Mouse (Mus musculus): ENCODE data around the gene Ovca2. TPM values are rescaled to one million over a fixed set of nuclear protein-coding genes. Genes with fewer than 3 reads are reported as not detected.
A peak's percentile ranks its signal among the peaks of the same experiment; 100 is the strongest.

Ovca2 gene
- polyA plus RNA-seq, 1 experiment from 2014 or later = 19.4 TPM

GRCm38 (mm10) chr11:75136666-75137398, 41.8 kb downstream of the Ovca2 start:
- H3K4me1 ChIP-seq (replicated peaks) = peaks cover 80% of the 10 kb centered on the region
- no peak overlapping the region for H3K9ac ChIP-seq
- H3K36me3 ChIP-seq = no peaks in the 10 kb centered on the region
- no peak overlapping the region for H3K4me3 ChIP-seq
- peak overlapping the region; percentile 24; the same call in 1 of the 2 replicates for H3K27ac ChIP-seq (ENCODE audit: poor library complexity, severe bottlenecking)
- H3K27me3 ChIP-seq (replicated peaks) = no peaks in the 10 kb centered on the region
- no peak for ATAC-seq (ENCODE audit: insufficient number of reproducible peaks, low FRiP score)
- no peaks in the 10 kb centered on the region for H3K9me3 ChIP-seq (replicated peaks)
- WGBS = 35% methylated on average over 5 of the region's 5 CpGs
- no peak overlapping the region for H3K4me2 ChIP-seq

- ATAC-seq (ENCODE audit: insufficient number of reproducible peaks, low FRiP score) = no peak
- Histone ChIP-seq H3K4me1 (replicated peaks) (peaks cover 65% of the 10 kb centered on the region), H3K36me3 (no peaks in the 10 kb centered on the region), H3K4me2 (no peak overlapping the region), H3K9me3 (replicated peaks) (no peaks in the 10 kb centered on the region), H3K4me3 (no peak overlapping the region), H3K27me3 (replicated peaks) (no peaks in the 10 kb centered on the region), H3K9ac (no peak overlapping the region), H3K27ac (ENCODE audit: poor library complexity, severe bottlenecking) (no peak overlapping the region)
- WGBS = 88% methylated on average over 4 of the region's 4 CpGs
Observed at GRCm38 (mm10) chr11:75135358-75135757, 43.3 kb downstream of the Ovca2 start.

GRCm38 (mm10) chr11:75134485-75135068, 44.1 kb downstream of the Ovca2 start:
- ATAC-seq (ENCODE audit: insufficient number of reproducible peaks, low FRiP score) = no peak
- Histone ChIP-seq H3K27ac (ENCODE audit: poor library complexity, severe bottlenecking) (peak overlapping the region; percentile 69; the same call in 1 of the 2 replicates), H3K27me3 (replicated peaks) (no peaks in the 10 kb centered on the region), H3K4me2 (no peak overlapping the region), H3K4me3 (no peak overlapping the region), H3K9me3 (replicated peaks) (no peaks in the 10 kb centered on the region), H3K9ac (no peak overlapping the region), H3K4me1 (replicated peaks) (peaks cover 57% of the 10 kb centered on the region), H3K36me3 (no peaks in the 10 kb centered on the region)
- 55% methylated on average over 5 of the region's 5 CpGs for WGBS

GRCm38 (mm10) chr11:75133951-75134350, 44.7 kb downstream of the Ovca2 start:
- H3K9me3 ChIP-seq (replicated peaks) = no peaks in the 10 kb centered on the region
- no peak overlapping the region for H3K9ac ChIP-seq
- H3K4me2 ChIP-seq = no peak overlapping the region
- H3K27ac ChIP-seq (ENCODE audit: poor library complexity, severe bottlenecking) = peak overlapping the region; percentile 69
- H3K4me3 ChIP-seq = no peak overlapping the region
- no peaks in the 10 kb centered on the region for H3K27me3 ChIP-seq (replicated peaks)
- H3K4me1 ChIP-seq (replicated peaks) = peaks cover 51% of the 10 kb centered on the region
- H3K36me3 ChIP-seq = no peaks in the 10 kb centered on the region
- WGBS = 3% methylated on average over 2 of the region's 2 CpGs
- peak; percentile 67; the same call in 1 of the 2 replicates for ATAC-seq (ENCODE audit: insufficient number of reproducible peaks, low FRiP score)

GRCm38 (mm10) chr11:75133391-75133790, 45.2 kb downstream of the Ovca2 start:
- H3K9me3 ChIP-seq (replicated peaks) = no peaks in the 10 kb centered on the region
- H3K36me3 ChIP-seq = no peaks in the 10 kb centered on the region
- no peak overlapping the region for H3K4me2 ChIP-seq
- 83% methylated on average over 5 of the region's 5 CpGs for WGBS
- peak overlapping the region; percentile 69 for H3K27ac ChIP-seq (ENCODE audit: poor library complexity, severe bottlenecking)
- no peak overlapping the region for H3K4me3 ChIP-seq
- ATAC-seq (ENCODE audit: insufficient number of reproducible peaks, low FRiP score) = no peak
- no peaks in the 10 kb centered on the region for H3K27me3 ChIP-seq (replicated peaks)
- H3K4me1 ChIP-seq (replicated peaks) = peaks cover 45% of the 10 kb centered on the region
- H3K9ac ChIP-seq = no peak overlapping the region

- Histone ChIP-seq H3K27ac (ENCODE audit: poor library complexity, severe bottlenecking) (no peak overlapping the region), H3K9ac (no peak overlapping the region), H3K9me3 (replicated peaks) (no peaks in the 10 kb centered on the region), H3K4me3 (no peak overlapping the region), H3K4me2 (no peak overlapping the region), H3K27me3 (replicated peaks) (no peaks in the 10 kb centered on the region), H3K4me1 (replicated peaks) (peaks cover 36% of the 10 kb centered on the region), H3K36me3 (no peaks in the 10 kb centered on the region)
- no peak for ATAC-seq (ENCODE audit: insufficient number of reproducible peaks, low FRiP score)
- 83% methylated on average over 5 of the region's 5 CpGs for WGBS
Observed at GRCm38 (mm10) chr11:75132278-75132677, 46.4 kb downstream of the Ovca2 start.

- H3K4me3 ChIP-seq = no peak overlapping the region
- WGBS = 78% methylated on average over 4 of the region's 4 CpGs
- H3K36me3 ChIP-seq = no peaks in the 10 kb centered on the region
- no peaks in the 10 kb centered on the region for H3K27me3 ChIP-seq (replicated peaks)
- no peak overlapping the region for H3K27ac ChIP-seq (ENCODE audit: poor library complexity, severe bottlenecking)
- no peaks in the 10 kb centered on the region for H3K9me3 ChIP-seq (replicated peaks)
- H3K4me1 ChIP-seq (replicated peaks) = peaks cover 26% of the 10 kb centered on the region
- no peak overlapping the region for H3K9ac ChIP-seq
- ATAC-seq (ENCODE audit: insufficient number of reproducible peaks, low FRiP score) = no peak
- H3K4me2 ChIP-seq = no peak overlapping the region
Observed at GRCm38 (mm10) chr11:75131300-75131699, 47.3 kb downstream of the Ovca2 start.

GRCm38 (mm10) chr11:75129481-75129880, 49.2 kb downstream of the Ovca2 start:
- 94% methylated on average over 6 of the region's 6 CpGs for WGBS

GRCm38 (mm10) chr11:75126384-75126783, 52.3 kb downstream of the Ovca2 start:
- Histone ChIP-seq H3K27ac (ENCODE audit: poor library complexity, severe bottlenecking) (no peak overlapping the region), H3K9ac (no peak overlapping the region), H3K4me1 (replicated peaks) (peaks cover 7% of the 10 kb centered on the region; the same call in 1 of the 2 replicates), H3K36me3 (0 out of 2 replicates have a peak, but pooled peaks cover 2% of the 10 kb centered on the region), H3K27me3 (replicated peaks) (no peaks in the 10 kb centered on the region), H3K9me3 (replicated peaks) (no peaks in the 10 kb centered on the region), H3K4me2 (no peak overlapping the region), H3K4me3 (no peak overlapping the region)
- ATAC-seq (ENCODE audit: insufficient number of reproducible peaks, low FRiP score) = no peak
- WGBS = 86% methylated on average over 3 of the region's 3 CpGs

More at GRCm38 (mm10) chr11:75129481-75129880, 49.2 kb downstream of the Ovca2 start:
- H3K27me3 ChIP-seq (replicated peaks) = no peaks in the 10 kb centered on the region
- H3K9ac ChIP-seq = no peak overlapping the region
- H3K36me3 ChIP-seq = 0 out of 2 replicates have a peak, but pooled peaks cover 2% of the 10 kb centered on the region
- H3K4me1 ChIP-seq (replicated peaks) = peaks cover 19% of the 10 kb centered on the region
- no peak overlapping the region for H3K4me2 ChIP-seq
- ATAC-seq (ENCODE audit: insufficient number of reproducible peaks, low FRiP score) = no peak
- H3K4me3 ChIP-seq = no peak overlapping the region
- H3K27ac ChIP-seq (ENCODE audit: poor library complexity, severe bottlenecking) = no peak overlapping the region
- no peaks in the 10 kb centered on the region for H3K9me3 ChIP-seq (replicated peaks)

All from heart, embryonic 12.5 days (tissue).